Mouse (Mus musculus) liver, adult 2 months (tissue): ENCODE results near the gene Cd2ap.

Source experiments
- CTCF ChIP-seq: fragments of 200-500 bp; IDR thresholded peaks from 2 replicates; pipeline ENCODE4 v1.5.1; 2011; ENCODE audit warnings: low read depth, low read length, control low read depth
- POLR2A ChIP-seq: fragments of 200-500 bp; IDR thresholded peaks from 2 replicates; pipeline ENCODE4 v1.6.1; 2011; ENCODE audit warnings: low read length, control low read depth; ENCODE audit not compliant: insufficient read depth; ENCODE audit errors: extremely low read depth

GRCm38 (mm10) chr17:42870465-42870864 lies 6.0 kb downstream of the Cd2ap start:
- TF ChIP-seq POLR2A (no peak), CTCF (no peak)
